ENCODE assay signal across 20 mouse cellular contexts in the genomic region with DNA sequence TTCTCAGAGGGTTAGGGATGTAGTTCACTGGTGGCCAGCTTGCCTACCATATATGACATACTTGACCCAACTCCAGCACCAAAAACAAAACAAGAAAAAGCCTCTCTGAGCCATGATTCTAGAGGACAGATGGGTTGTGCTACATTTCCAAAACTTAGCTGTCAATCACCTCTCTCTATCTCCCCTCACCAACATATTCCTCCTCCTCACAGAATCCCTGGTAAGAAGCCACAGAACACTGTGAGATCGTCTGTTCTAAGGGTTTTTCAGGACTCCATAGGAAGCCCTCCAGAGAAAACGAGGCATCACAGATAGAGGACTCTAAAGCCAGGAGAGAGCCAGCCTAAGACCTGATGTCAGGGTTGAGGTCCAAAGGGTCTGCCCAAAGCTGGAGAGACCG. TPM values are rescaled to one million over a fixed set of nuclear protein-coding genes. Genes with fewer than 3 reads are reported as not detected.
DNase-seq lines count a peak whose midpoint lies in the region; ATAC-seq and TF ChIP-seq lines count a peak whose summit lies in the region.
"Had no signal": no experiment of that assay in that cellular context is flagged by ENCODE, and none has a peak within 500 bp of the region (broad histone marks: within the 10 kb centered on the region; RNA-seq: fewer than 3 reads in every experiment).

No protein-coding gene starts in this region.

- TF ChIP-seq CTCF in gastrocnemius, adult 2 months (IDR thresholded peaks at IDR 0.05), result no peak
- no peak for TF ChIP-seq CTCF in layer of hippocampus, adult 2 months (conservative IDR thresholded peaks at IDR 0.05)

- no peaks in the 10 kb centered on the region for H3K27me3 ChIP-seq in forebrain, embryonic 15.5 days
- H3K27me3 ChIP-seq in forebrain, embryonic 13.5 days, result no peaks in the 10 kb centered on the region
- no peaks in the 10 kb centered on the region for H3K27me3 ChIP-seq in heart, embryonic 16.5 days (ENCODE audit: control insufficient read depth, insufficient read depth, low read length)
- H3K27me3 ChIP-seq: forebrain, embryonic 12.5 days had no signal

- H3K36me3 ChIP-seq in forebrain, embryonic 15.5 days, result no peaks in the 10 kb centered on the region
- no peaks in the 10 kb centered on the region for H3K36me3 ChIP-seq in forebrain, embryonic 13.5 days (ENCODE audit: poor library complexity, severe bottlenecking)
- H3K36me3 ChIP-seq in heart, embryonic 16.5 days (ENCODE audit: control insufficient read depth, insufficient read depth), result no peaks in the 10 kb centered on the region
- H3K36me3 ChIP-seq: forebrain, embryonic 12.5 days had no signal

- H3K4me2 ChIP-seq in forebrain, embryonic 15.5 days (replicated peaks), result no peak overlapping the region
- no peak overlapping the region for H3K4me2 ChIP-seq in forebrain, embryonic 13.5 days
- no peak overlapping the region for H3K4me2 ChIP-seq in heart, embryonic 16.5 days (ENCODE audit: low read depth, low read length)
- H3K4me2 ChIP-seq: forebrain, embryonic 12.5 days had no signal

- H3K4me1 ChIP-seq in forebrain, embryonic 15.5 days, result peaks cover 25% of the 10 kb centered on the region
- H3K4me1 ChIP-seq in forebrain, embryonic 13.5 days, result peaks cover 25% of the 10 kb centered on the region
- peaks cover 13% of the 10 kb centered on the region for H3K4me1 ChIP-seq in heart, embryonic 16.5 days (ENCODE audit: control insufficient read depth, insufficient read depth, low read length)

- H3K27ac ChIP-seq in forebrain, embryonic 15.5 days (replicated peaks), result peak overlapping the region; percentile 21; the same call in 1 of the 2 replicates
- H3K27ac ChIP-seq in forebrain, embryonic 13.5 days, result no peak overlapping the region
- H3K27ac ChIP-seq in gastrocnemius, adult 2 months, result peak overlapping the region; percentile 20; the same call in 1 of the 2 replicates
- H3K27ac ChIP-seq in heart, embryonic 16.5 days (ENCODE audit: low read length), result no peak overlapping the region
- H3K27ac ChIP-seq in layer of hippocampus, adult 2 months, result peak overlapping the region; percentile 48; the same call in 1 of the 2 replicates
- H3K27ac ChIP-seq: forebrain, embryonic 12.5 days; heart, embryonic 10.5 days had no signal

- intact Hi-C loops in gastrocnemius, adult 2 months (cut with DNase I), result no loop called here

- H3K9me3 ChIP-seq in forebrain, embryonic 15.5 days, result no peaks in the 10 kb centered on the region
- H3K9me3 ChIP-seq in forebrain, embryonic 13.5 days (replicated peaks), result no peaks in the 10 kb centered on the region
- no peaks in the 10 kb centered on the region for H3K9me3 ChIP-seq in heart, embryonic 16.5 days (replicated peaks; ENCODE audit: control insufficient read depth, low read length)
- H3K9me3 ChIP-seq: forebrain, embryonic 12.5 days; heart, embryonic 10.5 days had no signal

- H3K9ac ChIP-seq in forebrain, embryonic 15.5 days (replicated peaks), result no peak overlapping the region
- H3K9ac ChIP-seq in forebrain, embryonic 13.5 days, result no peak overlapping the region
- no peak overlapping the region for H3K9ac ChIP-seq in heart, embryonic 16.5 days (ENCODE audit: low read length)
- H3K9ac ChIP-seq: forebrain, embryonic 12.5 days had no signal

- WGBS in forebrain, embryonic 15.5 days, result 75% methylated on average over 3 of the region's 3 CpGs
- WGBS in forebrain, embryonic 13.5 days, result 89% methylated on average over 3 of the region's 3 CpGs
- 62% methylated on average over 3 of the region's 3 CpGs for WGBS in heart, embryonic 16.5 days

- ATAC-seq in forebrain, embryonic 15.5 days (replicated peaks), result no peak; the same call in 1 of the 2 replicates
- ATAC-seq in forebrain, embryonic 13.5 days, result no peak
- ATAC-seq in heart, embryonic 16.5 days (replicated peaks; ENCODE audit: extremely low read depth, insufficient read depth, low FRiP score), result 0 out of 2 replicates have a peak, but pooled peaks have one; percentile 10
- ATAC-seq: activated CD4-positive, CD25-positive, alpha-beta regulatory T cell, adult 4 months; hindbrain, embryonic 16.5 days; inflammation-experienced regulatory T-cells, adult 6 months; intestine, embryonic 16.5 days had no signal

- no peak for DNase-seq in gastrocnemius, adult 2 months
- DNase-seq in gastrocnemius, postnatal 10 days, result no peak
- no peak for DNase-seq in heart, adult 8-10 months (ENCODE audit: low spot score)
- no peak for DNase-seq in layer of hippocampus, adult 2 months (ENCODE audit: low spot score in 2 of 2)
- no peak for DNase-seq in layer of hippocampus, adult 9-11 months
- DNase-seq: adrenal gland, adult 8-10 months; cerebellum, adult 18-20 months; cerebellum, adult 9-10 months; gastrocnemius, postnatal 25 days; kidney, adult 18-20 months; kidney, adult 9 months had no signal

- H3K4me3 ChIP-seq in forebrain, embryonic 15.5 days, result no peak overlapping the region
- H3K4me3 ChIP-seq in forebrain, embryonic 13.5 days, result no peak overlapping the region
- no peak overlapping the region for H3K4me3 ChIP-seq in gastrocnemius, adult 2 months
- no peak overlapping the region for H3K4me3 ChIP-seq in heart, embryonic 16.5 days (ENCODE audit: low read length)
- H3K4me3 ChIP-seq in layer of hippocampus, adult 2 months, result no peak overlapping the region
- H3K4me3 ChIP-seq: forebrain, embryonic 12.5 days; heart, embryonic 10.5 days had no signal

RNA-seq across cellular contexts. Expression of a gene that starts 36.6 kb away (rescaled TPM):
- 48.1 and 51.1 TPM in 2 replicates for polyA plus RNA-seq in forebrain, embryonic 15.5 days (2015; fragmentation: Nextera tagmentation; extraction: Ambion mirVana)
- polyA plus RNA-seq in forebrain, embryonic 13.5 days (2015; fragmentation: Nextera tagmentation; extraction: Ambion mirVana), result 30.6 and 33.3 TPM in 2 replicates
- 10 to 100 TPM in 1 of 2 experiments, 1 to 10 TPM in 1; 9.7 to 11.5 TPM for total RNA-seq in gastrocnemius, adult 2 months (2021)
- total RNA-seq in gastrocnemius, postnatal 10 days (2021), result 10 to 100 TPM; 17.2 to 29.5 TPM
- polyA plus RNA-seq in heart, embryonic 16.5 days (2015; fragmentation: Nextera tagmentation; extraction: Ambion mirVana), result 22.6 and 24.6 TPM in 2 replicates
- total RNA-seq in heart, adult 8-10 months (2022), result 10 to 100 TPM; 14.8 to 19.1 (median 15.9) TPM
- total RNA-seq in layer of hippocampus, adult 2 months (2021), result 10 to 100 TPM; 60.3 to 71.2 TPM

Comparison
In these comparisons a context has a peak if more than half of its experiments do, and no peak if none do; other contexts are left out.
1. H3K27ac ChIP-seq: peak in forebrain, embryonic 15.5 days (single experiment), gastrocnemius, adult 2 months (single experiment) and layer of hippocampus, adult 2 months (single experiment); none in forebrain, embryonic 13.5 days (single experiment) and heart, embryonic 16.5 days (single experiment).